Mouse (Mus musculus): ENCODE measurements around the gene Tspan31.
"Not testable (repeated sequence)": the region's sequence is repeated elsewhere in the genome, so short reads cannot be mapped to it uniquely, and the experiment has no call there.

DNA sequence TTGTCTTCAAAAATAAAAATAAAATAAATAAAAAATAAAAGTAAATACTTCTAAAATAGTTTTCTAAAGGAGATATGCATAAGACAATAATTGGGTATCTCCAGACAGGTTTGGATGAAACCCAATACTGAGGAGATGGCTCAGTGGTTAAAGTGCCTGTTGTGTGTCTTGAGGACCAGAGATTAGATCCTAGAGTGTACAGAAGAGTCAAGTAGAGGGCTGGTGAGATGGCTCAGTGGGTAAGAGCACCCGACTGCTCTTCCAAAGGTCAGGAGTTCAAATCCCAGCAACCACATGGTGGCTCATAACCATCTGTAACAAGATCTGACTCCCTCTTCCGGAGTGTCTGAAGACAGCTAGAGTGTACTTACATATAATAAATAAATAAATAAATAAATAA lies 2.9 kb upstream of the Tspan31 start:
- TF ChIP-seq GATA1 (IDR thresholded peaks at IDR 0.05; ENCODE audit: borderline replicate concordance, low read length); FLI1 (IDR thresholded peaks at IDR 0.05; ENCODE audit: low read length): not testable (repeated sequence)
